Mouse (Mus musculus): ENCODE data around the gene Fam228b.
"Not testable (repeated sequence)": the region's sequence is repeated elsewhere in the genome, so short reads cannot be mapped to it uniquely, and the experiment has no call there.

GRCm38 (mm10) chr12:4797471-4797870, 28.4 kb upstream of the Fam228b start:
- not testable (repeated sequence) for TF ChIP-seq GATA1 (IDR thresholded peaks at IDR 0.05; ENCODE audit: borderline replicate concordance, low read length); FLI1 (IDR thresholded peaks at IDR 0.05; ENCODE audit: low read length)
